Mouse (Mus musculus): ENCODE measurements at regions not wholly inside any gene's neighbourhood (a gene's known extent, or its start where the extent isn't known, plus 50 kb on each side); places are given as distances from the start of the nearest gene placed in this dataset.
A peak's percentile ranks its signal among the peaks of the same experiment; 100 is the strongest.

DNA sequence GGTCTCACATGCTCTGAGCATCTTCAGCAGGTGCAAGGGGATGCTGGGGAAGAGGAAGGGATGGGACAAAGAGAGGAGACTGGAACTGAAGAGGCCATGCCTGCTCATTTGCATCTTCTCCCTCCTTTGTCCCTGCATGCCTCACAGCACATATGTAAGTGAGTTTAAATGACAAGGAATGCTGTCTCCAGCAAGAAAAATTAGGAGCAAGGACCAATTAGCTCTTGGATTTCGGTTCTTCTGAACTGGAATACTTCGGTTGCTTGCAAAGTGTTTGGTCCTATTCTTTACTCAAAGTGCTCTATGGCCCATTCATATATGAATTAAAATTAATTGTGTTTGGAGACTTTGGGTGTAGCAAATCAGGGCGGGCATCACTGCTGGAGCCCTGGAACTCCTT is 459.0 kb upstream of the Adgrl2 start:
- H3K4me3 ChIP-seq = no peak overlapping the region
- no peaks in the 10 kb centered on the region for H3K9me3 ChIP-seq (replicated peaks)
- no peak overlapping the region for H3K27ac ChIP-seq (replicated peaks)
- peaks cover 13% of the 10 kb centered on the region; the same call in 1 of the 2 replicates for H3K27me3 ChIP-seq (ENCODE audit: low read depth, poor library complexity, severe bottlenecking)
- 88% methylated on average over 3 of the region's 3 CpGs for WGBS
- no peaks in the 10 kb centered on the region for H3K36me3 ChIP-seq
- H3K4me1 ChIP-seq = peaks cover 26% of the 10 kb centered on the region
- DNase-seq (ENCODE audit: low spot score) = no peak

DNA sequence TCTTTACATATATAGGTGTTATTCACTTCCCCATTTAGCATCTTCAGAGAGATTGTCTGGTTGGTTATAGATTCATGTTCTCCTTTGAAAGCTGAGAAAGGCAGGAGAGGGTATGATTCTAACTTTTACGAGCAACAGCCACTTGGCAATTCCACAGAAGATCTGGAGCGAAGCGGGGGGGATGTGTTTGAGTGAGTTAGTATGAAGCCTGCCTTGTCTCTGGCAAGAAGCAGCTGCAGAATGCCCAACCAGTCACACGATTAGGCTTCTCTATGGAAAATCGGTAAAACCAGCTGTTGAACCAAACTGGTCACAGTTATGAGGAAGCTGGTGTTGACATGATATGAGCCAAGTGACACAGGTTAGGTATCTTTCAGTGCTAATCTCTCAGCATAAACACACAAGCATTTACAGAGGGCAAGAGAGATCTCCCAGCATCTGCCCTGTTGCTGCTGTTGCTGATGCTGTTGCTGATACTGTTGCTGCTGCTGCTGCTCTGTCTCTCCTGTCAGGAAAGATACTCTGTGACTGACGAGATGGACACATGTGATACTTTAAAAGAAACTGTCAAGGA is 455.7 kb upstream of the Adgrl2 start:
- H3K9me3 ChIP-seq (replicated peaks) = no peaks in the 10 kb centered on the region
- WGBS = 76% methylated on average over 6 of the region's 6 CpGs
- peaks cover 17% of the 10 kb centered on the region; the same call in 1 of the 2 replicates for H3K27me3 ChIP-seq (ENCODE audit: low read depth, poor library complexity, severe bottlenecking)
- no peak for DNase-seq (ENCODE audit: low spot score)
- no peak overlapping the region for H3K4me3 ChIP-seq
- H3K4me1 ChIP-seq = peaks cover 44% of the 10 kb centered on the region
- H3K36me3 ChIP-seq = no peaks in the 10 kb centered on the region
- no peak overlapping the region for H3K27ac ChIP-seq (replicated peaks)

DNA sequence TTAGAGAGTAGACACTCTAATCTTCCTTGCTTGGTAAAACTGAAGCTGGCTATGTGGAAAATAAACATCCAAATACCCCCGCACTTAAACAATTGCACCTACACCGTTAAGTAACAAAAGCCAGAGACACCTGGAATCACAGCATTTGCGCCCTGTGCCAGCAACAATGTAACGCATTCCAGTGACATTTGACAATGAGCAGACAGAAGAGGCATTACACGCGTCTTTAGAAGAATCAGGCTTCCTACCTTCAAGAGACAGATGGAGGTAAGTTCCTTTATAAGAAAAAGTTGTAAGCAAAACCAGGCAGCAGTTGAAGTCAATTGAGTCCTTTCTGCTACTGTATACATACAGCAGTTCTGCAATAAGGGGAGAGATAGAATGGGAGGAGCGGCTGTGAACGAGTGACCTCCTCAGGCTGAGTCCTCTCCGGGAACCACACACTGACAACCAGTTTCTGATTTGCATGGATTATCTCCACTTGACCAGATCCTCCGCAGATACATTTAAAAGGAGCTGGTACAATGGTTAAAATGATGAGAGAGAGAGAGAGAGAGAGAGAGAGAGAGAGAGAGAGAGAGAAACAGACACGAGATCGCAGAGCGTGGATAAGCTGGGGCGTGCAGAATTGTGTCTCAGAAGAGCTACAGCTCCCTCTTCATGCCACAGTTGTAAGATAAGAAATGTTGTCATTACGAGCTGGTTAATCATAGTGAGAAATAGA is 454.7 kb upstream of the Adgrl2 start:
- 15% methylated on average over 15 of the region's 15 CpGs for WGBS
- Histone ChIP-seq H3K27ac (replicated peaks) (peak overlapping the region; percentile 61), H3K4me1 (peaks cover 44% of the 10 kb centered on the region), H3K9me3 (replicated peaks) (no peaks in the 10 kb centered on the region), H3K36me3 (no peaks in the 10 kb centered on the region), H3K4me3 (peak overlapping the region; percentile 48), H3K27me3 (ENCODE audit: low read depth, poor library complexity, severe bottlenecking) (peaks cover 17% of the 10 kb centered on the region; the same call in 1 of the 2 replicates)
- DNase-seq (ENCODE audit: low spot score) = peak; percentile 37

DNA sequence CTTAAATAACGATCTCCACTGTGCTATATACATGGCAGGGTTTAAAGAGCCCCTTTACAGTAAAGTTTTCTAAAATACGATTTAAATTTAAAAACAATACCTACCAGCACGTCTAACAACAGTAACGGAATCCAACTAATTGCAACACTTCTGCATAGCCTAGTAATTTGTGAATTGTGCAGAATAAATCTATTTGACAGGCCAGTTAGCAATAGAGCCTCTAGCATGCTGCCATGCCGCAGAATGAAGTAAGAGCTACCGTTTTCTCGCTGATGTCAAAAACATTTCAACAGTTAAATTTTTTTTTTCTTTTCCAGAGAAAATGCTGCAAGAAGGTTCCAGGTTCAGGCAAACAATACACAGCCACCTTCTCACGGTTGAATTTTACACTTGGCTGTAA is 454.0 kb upstream of the Adgrl2 start:
- Histone ChIP-seq H3K9me3 (replicated peaks) (no peaks in the 10 kb centered on the region), H3K36me3 (no peaks in the 10 kb centered on the region), H3K27ac (replicated peaks) (no peak overlapping the region), H3K27me3 (ENCODE audit: low read depth, poor library complexity, severe bottlenecking) (peaks cover 17% of the 10 kb centered on the region; the same call in 1 of the 2 replicates), H3K4me3 (peak overlapping the region; percentile 48; the same call in 1 of the 2 replicates), H3K4me1 (peaks cover 42% of the 10 kb centered on the region)
- 74% methylated on average over 8 of the region's 8 CpGs for WGBS
- DNase-seq (ENCODE audit: low spot score) = no peak

DNA sequence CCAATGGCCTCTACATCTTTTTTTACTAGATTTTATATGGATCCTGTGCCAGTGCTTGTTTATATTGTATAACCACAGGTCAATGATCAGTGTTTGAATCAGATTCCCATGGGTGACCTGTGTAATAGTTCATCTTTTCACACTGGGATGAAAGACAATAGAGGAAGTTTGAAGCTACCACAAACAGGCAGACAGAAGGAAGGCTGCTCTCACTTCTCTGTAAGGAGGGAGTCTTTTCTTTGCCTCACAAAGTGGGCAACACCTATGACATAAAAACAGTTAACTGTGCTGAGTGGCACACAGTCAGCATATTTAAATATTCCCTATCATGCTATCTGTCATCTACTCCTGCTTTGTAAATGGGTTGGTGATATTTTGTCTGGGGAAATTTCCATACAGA is 450.9 kb upstream of the Adgrl2 start:
- H3K27me3 ChIP-seq (ENCODE audit: low read depth, poor library complexity, severe bottlenecking) = 0 out of 2 replicates have a peak, but pooled peaks cover 7% of the 10 kb centered on the region
- no peaks in the 10 kb centered on the region for H3K36me3 ChIP-seq
- H3K4me3 ChIP-seq = no peak overlapping the region
- no peak for DNase-seq (ENCODE audit: low spot score)
- no peak overlapping the region for H3K27ac ChIP-seq (replicated peaks)
- H3K4me1 ChIP-seq = peaks cover 43% of the 10 kb centered on the region
- H3K9me3 ChIP-seq (replicated peaks) = no peaks in the 10 kb centered on the region

DNA sequence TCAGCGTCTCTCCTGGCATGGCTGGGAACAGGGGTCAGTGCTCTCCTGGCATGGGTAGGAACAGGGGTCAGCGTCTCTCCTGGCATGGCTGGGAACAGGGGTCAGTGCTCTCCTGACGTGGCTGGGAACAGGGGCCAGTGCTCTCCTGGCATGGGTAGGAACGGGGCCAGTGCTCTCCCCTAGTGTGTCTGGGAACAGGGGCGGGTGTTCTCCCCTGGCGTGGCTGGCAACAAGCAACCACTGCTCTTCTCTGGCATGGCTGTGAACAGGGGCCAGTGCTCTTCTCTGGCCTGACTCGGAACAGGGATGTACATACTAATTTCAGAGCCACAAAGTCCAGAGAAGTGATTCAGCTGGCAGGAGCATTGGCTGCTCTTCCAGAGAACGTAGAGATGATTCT is 447.4 kb upstream of the Adgrl2 start:
- Histone ChIP-seq H3K4me1 (peaks cover 19% of the 10 kb centered on the region), H3K27me3 (ENCODE audit: low read depth, poor library complexity, severe bottlenecking) (no peaks in the 10 kb centered on the region), H3K4me3 (no peak overlapping the region), H3K36me3 (no peaks in the 10 kb centered on the region), H3K9me3 (replicated peaks) (no peaks in the 10 kb centered on the region), H3K27ac (replicated peaks) (peak overlapping the region; percentile 61)
- 85% methylated on average over 8 of the region's 8 CpGs for WGBS
- DNase-seq (ENCODE audit: low spot score) = no peak

DNA sequence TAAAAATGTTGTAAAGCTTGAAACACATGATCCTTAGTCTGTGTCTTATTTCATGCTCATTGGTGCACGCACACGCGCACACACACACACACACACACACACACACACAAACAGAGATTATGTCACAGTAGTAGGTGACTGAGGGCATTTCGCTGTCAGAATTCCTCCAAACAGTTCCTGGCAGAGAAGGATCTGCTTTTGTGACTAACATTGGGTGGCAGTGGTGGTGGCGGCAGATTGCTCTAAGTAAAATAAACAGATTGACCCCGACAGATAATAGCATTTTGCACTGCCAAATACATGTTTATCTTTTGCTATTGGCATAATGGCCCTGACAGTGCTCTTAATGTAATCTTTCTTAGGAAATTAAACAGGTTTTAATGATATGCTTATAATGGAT is 446.6 kb upstream of the Adgrl2 start:
- Histone ChIP-seq H3K36me3 (no peaks in the 10 kb centered on the region), H3K4me1 (peaks cover 13% of the 10 kb centered on the region), H3K9me3 (replicated peaks) (no peaks in the 10 kb centered on the region), H3K27ac (replicated peaks) (no peak overlapping the region), H3K4me3 (no peak overlapping the region), H3K27me3 (ENCODE audit: low read depth, poor library complexity, severe bottlenecking) (no peaks in the 10 kb centered on the region)
- DNase-seq (ENCODE audit: low spot score) = no peak
- WGBS = 86% methylated on average over 6 of the region's 6 CpGs

DNA sequence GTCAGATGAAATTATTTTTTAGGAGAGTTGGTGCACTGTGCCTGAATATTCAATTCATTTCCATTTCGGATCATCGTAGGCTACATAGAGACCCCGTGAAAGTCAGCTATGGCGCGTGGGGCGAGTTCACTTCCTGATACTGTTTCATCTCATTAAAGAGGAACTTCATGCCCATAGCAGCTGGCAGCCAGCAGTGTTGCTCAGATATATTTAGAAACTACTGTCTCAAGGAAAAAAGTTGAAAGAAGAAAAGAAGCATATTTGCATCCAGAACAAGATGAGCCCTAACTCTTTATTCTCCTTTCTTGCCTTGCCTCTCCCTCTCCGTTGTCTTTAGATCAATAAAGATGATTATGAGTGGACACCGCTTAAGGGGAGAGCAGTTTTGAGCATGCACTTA is 446.1 kb upstream of the Adgrl2 start:
- H3K27ac ChIP-seq (replicated peaks) = no peak overlapping the region
- peaks cover 10% of the 10 kb centered on the region for H3K4me1 ChIP-seq
- DNase-seq (ENCODE audit: low spot score) = no peak
- no peaks in the 10 kb centered on the region for H3K36me3 ChIP-seq
- H3K27me3 ChIP-seq (ENCODE audit: low read depth, poor library complexity, severe bottlenecking) = no peaks in the 10 kb centered on the region
- no peak overlapping the region for H3K4me3 ChIP-seq
- H3K9me3 ChIP-seq (replicated peaks) = no peaks in the 10 kb centered on the region
- 93% methylated on average over 8 of the region's 8 CpGs for WGBS

DNA sequence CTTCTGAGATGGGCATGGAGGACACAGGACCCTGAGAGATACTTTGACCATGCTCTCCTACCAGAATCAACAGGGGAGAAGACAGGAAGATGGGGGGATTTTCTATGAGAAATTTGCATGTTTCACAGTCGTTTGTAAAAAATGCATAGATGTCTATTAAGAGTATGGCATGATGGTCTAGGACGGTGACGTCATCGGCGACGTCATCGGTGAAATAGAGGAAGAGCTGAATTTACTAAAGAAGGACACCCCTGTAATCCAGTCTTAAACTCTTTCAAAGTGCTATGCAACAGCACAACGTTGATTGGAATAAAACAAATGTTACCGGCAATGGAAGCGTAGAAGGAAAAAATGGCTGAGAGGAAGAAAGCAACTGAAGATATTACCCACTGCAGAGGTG is 441.4 kb upstream of the Adgrl2 start:
- no peaks in the 10 kb centered on the region for H3K36me3 ChIP-seq
- DNase-seq (ENCODE audit: low spot score) = no peak
- 95% methylated on average over 10 of the region's 10 CpGs for WGBS

DNA sequence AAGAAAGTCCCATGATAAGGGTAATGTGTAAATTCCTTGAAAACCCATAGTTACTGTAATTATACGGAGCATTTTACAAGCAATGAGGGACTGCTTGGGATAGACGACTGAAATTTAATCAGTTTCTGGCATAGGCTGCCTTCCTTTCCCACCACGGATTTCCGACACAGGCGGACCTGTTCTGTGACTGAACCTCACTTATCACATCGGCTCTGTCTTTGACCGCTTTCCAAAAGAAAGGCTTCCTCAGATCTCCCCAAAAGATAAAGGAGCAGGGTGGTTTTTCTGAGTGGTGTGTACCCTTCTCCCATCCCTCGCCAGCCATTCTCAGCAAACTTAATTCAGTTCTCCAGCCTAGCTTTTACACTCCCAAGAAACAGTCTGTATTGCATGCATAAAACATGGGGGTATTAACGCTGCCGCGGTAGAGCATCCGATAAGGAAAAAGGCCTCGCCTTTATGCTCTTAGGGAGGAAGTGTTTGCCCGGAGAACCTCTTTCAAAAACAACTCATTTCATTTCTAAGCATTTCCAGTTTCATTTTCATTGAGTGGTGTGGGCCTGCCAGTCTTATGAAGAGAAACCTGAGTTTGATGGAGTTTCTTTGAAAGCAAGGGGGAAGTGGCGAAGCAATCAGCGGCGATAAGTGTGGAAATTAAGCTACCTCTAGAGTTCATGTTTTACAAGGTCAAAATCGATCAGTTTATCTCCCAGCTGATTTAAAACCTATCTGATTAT is 435.8 kb upstream of the Adgrl2 start:
- Histone ChIP-seq H3K36me3 (no peaks in the 10 kb centered on the region), H3K4me3 (no peak overlapping the region), H3K9me3 (replicated peaks) (no peaks in the 10 kb centered on the region), H3K27me3 (ENCODE audit: low read depth, poor library complexity, severe bottlenecking) (no peaks in the 10 kb centered on the region), H3K27ac (replicated peaks) (peak overlapping the region; percentile 55), H3K4me1 (peaks cover 20% of the 10 kb centered on the region)
- DNase-seq (ENCODE audit: low spot score) = no peak
- WGBS = 70% methylated on average over 18 of the region's 18 CpGs

More for the DNA sequence above, 441.4 kb upstream of the Adgrl2 start:
- Histone ChIP-seq H3K4me3 (no peak overlapping the region), H3K4me1 (0 out of 2 replicates have a peak, but pooled peaks cover under 1% of the 10 kb centered on the region), H3K27ac (replicated peaks) (no peak overlapping the region), H3K27me3 (ENCODE audit: low read depth, poor library complexity, severe bottlenecking) (no peaks in the 10 kb centered on the region), H3K9me3 (replicated peaks) (no peaks in the 10 kb centered on the region)

DNA sequence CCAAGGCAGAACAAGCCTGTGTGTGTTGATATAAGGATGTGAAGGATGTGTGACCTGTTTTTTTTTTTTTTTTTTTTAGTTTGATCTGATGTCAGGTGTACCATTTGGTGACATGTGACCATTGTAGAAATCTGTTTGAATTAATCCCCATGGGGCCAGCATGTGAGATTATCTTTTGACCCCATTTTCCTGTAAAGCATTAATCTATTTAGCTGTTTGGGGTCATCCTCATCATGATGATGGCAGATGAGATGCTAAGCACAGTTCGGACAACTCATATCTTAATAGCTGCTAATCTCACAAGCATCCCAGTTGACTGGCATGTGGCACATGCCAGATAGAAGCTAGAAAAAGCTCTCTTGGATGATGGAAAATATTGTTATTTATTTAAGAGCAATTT is 434.0 kb upstream of the Adgrl2 start:
- DNase-seq (ENCODE audit: low spot score) = no peak
- 86% methylated on average over 1 of the region's 1 CpGs for WGBS
- no peaks in the 10 kb centered on the region for H3K9me3 ChIP-seq (replicated peaks)
- no peak overlapping the region for H3K27ac ChIP-seq (replicated peaks)
- H3K4me3 ChIP-seq = no peak overlapping the region
- H3K27me3 ChIP-seq (ENCODE audit: low read depth, poor library complexity, severe bottlenecking) = no peaks in the 10 kb centered on the region
- no peaks in the 10 kb centered on the region for H3K36me3 ChIP-seq
- peaks cover 20% of the 10 kb centered on the region for H3K4me1 ChIP-seq

DNA sequence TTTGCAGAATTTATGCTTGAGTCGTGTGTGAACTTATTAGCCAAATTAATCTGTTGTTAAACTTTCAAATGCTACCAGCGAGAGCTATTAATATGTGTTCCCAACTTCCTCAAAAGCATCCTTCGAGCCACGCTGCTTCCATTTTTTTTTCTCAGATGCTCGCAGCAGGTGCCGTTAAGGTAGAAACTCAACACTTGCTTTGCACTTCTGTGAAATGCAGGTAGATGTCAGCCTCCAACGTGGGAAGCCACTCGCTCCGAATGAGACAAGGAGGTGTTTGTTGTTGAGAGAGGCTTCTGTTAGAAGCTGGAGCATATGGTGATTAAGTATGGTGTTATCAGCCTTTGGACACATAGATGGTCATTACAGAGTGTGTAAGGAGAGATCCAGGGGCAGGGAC is 433.1 kb upstream of the Adgrl2 start:
- Histone ChIP-seq H3K27me3 (ENCODE audit: low read depth, poor library complexity, severe bottlenecking) (no peaks in the 10 kb centered on the region), H3K27ac (replicated peaks) (no peak overlapping the region), H3K9me3 (replicated peaks) (no peaks in the 10 kb centered on the region), H3K4me3 (no peak overlapping the region), H3K36me3 (no peaks in the 10 kb centered on the region), H3K4me1 (peaks cover 20% of the 10 kb centered on the region)
- no peak for DNase-seq (ENCODE audit: low spot score)
- 78% methylated on average over 9 of the region's 9 CpGs for WGBS

DNA sequence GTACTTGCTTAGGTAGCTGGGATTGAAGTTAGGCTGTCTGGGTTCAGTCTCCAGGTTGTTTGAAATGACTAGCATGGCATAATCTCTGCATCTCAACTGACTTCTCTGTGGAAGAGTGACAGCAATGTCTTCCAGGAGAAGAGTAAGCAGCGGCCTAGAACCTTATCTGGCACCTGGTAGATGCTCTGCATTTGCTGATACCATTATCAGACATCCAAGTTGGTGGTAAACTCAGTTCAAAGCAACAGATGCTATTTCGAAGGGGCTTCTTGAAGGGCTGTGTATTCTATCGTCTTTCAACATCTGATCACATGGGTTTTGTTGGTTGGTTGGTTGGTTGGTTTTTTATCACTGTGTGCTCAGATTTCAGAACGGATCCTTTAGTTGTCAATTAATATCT is 424.7 kb upstream of the Adgrl2 start:
- Histone ChIP-seq H3K27me3 (ENCODE audit: low read depth, poor library complexity, severe bottlenecking) (no peaks in the 10 kb centered on the region), H3K36me3 (no peaks in the 10 kb centered on the region), H3K4me3 (no peak overlapping the region), H3K4me1 (no peaks in the 10 kb centered on the region), H3K27ac (replicated peaks) (no peak overlapping the region), H3K9me3 (replicated peaks) (no peaks in the 10 kb centered on the region)
- WGBS = 94% methylated on average over 4 of the region's 4 CpGs
- no peak for DNase-seq (ENCODE audit: low spot score)
